ENCODE assay signal across 13 mouse cellular contexts in genomic region chr13:55836142-55836625, GRCm38 (mm10). TPM values are rescaled to one million over a fixed set of nuclear protein-coding genes. Genes with fewer than 3 reads are reported as not detected.
A peak's percentile ranks its signal among the peaks of the same experiment; 100 is the strongest.
DNase-seq lines count a peak whose midpoint lies in the region; ATAC-seq lines count a peak whose summit lies in the region.
"Had no signal": no experiment of that assay in that cellular context is flagged by ENCODE, and none has a peak within 500 bp of the region (broad histone marks: within the 10 kb centered on the region; RNA-seq: fewer than 3 reads in every experiment).

Gene Pitx1 (minus strand): TSS chr13:55836192.

- H3K27ac ChIP-seq in heart, embryonic 15.5 days, result no peak within 1 kb of the TSS
- H3K27ac ChIP-seq in limb, embryonic 11.5 days (replicated peaks; ENCODE audit: low read depth, low read length), result peak within 1 kb of the TSS; percentile 93
- H3K27ac ChIP-seq: liver, embryonic 12.5 days had no signal

- H3K9me3 ChIP-seq in heart, embryonic 15.5 days (replicated peaks), result no peaks in the 10 kb centered on the region; the same call in 1 of the 2 replicates
- no peaks in the 10 kb centered on the region for H3K9me3 ChIP-seq in limb, embryonic 11.5 days (ENCODE audit: control insufficient read depth, low read length)
- H3K9me3 ChIP-seq: liver, embryonic 12.5 days had no signal

- H3K27me3 ChIP-seq in heart, embryonic 15.5 days, result peaks cover 100% of the 10 kb centered on the region
- H3K27me3 ChIP-seq in limb, embryonic 11.5 days (ENCODE audit: control insufficient read depth, insufficient read depth, low read length), result peaks cover 63% of the 10 kb centered on the region

- peak within 1 kb of the TSS; percentile 16 for H3K4me3 ChIP-seq in heart, embryonic 15.5 days
- H3K4me3 ChIP-seq in limb, embryonic 11.5 days (ENCODE audit: low read depth, low read length), result peak within 1 kb of the TSS; percentile 70
- H3K4me3 ChIP-seq: liver, embryonic 12.5 days had no signal

- peaks cover 14% of the 10 kb centered on the region for H3K4me1 ChIP-seq in heart, embryonic 15.5 days (replicated peaks)
- H3K4me1 ChIP-seq in limb, embryonic 11.5 days (ENCODE audit: control insufficient read depth, insufficient read depth, low read length), result peaks cover 17% of the 10 kb centered on the region

- no peaks in the 10 kb centered on the region for H3K36me3 ChIP-seq in heart, embryonic 15.5 days
- no peaks in the 10 kb centered on the region for H3K36me3 ChIP-seq in limb, embryonic 11.5 days (ENCODE audit: control insufficient read depth, insufficient read depth, low read length)
- H3K36me3 ChIP-seq: liver, embryonic 12.5 days had no signal

- WGBS in heart, embryonic 15.5 days, result 2% methylated on average over 35 of the region's 36 CpGs
- under 1% methylated on average over 33 of the region's 36 CpGs for WGBS in limb, embryonic 11.5 days

- no peak for ATAC-seq in heart, embryonic 15.5 days (replicated peaks; ENCODE audit: insufficient number of reproducible peaks, insufficient read depth, low FRiP score, low read depth)
- ATAC-seq in limb, embryonic 11.5 days (ENCODE audit: insufficient number of reproducible peaks, low FRiP score, low TSS enrichment, low read depth), result 0 out of 2 replicates have a peak, but pooled peaks have one; percentile 17
- ATAC-seq in megakaryocyte progenitor cell, adult 5-6 weeks (replicated peaks; ENCODE audit: poor library complexity), result no peak
- ATAC-seq: liver, embryonic 12.5 days had no signal

- no peak for DNase-seq in heart, adult 8-10 months (ENCODE audit: low spot score)
- DNase-seq in urinary bladder, adult 2 months (ENCODE audit: low spot score), result no peak
- DNase-seq in urinary bladder, adult 18-20 months (ENCODE audit: low spot score in 2 of 2), result no peak
- peak; percentile 63 for DNase-seq in limb, embryonic 11.5 days (ENCODE audit: low spot score)
- DNase-seq in B cell, adult 2 months, result no peak
- no peak for DNase-seq in layer of hippocampus, adult 9-11 months
- DNase-seq: adrenal gland, postnatal 25 days; cerebellum, adult 18-20 months; kidney, postnatal 36 days had no signal

- no peak within 1 kb of the TSS for H3K9ac ChIP-seq in heart, embryonic 15.5 days
- peak within 1 kb of the TSS; percentile 97 for H3K9ac ChIP-seq in limb, embryonic 11.5 days (ENCODE audit: low read length)
- H3K9ac ChIP-seq: liver, embryonic 12.5 days had no signal

- H3K4me2 ChIP-seq in heart, embryonic 15.5 days, result no peak within 1 kb of the TSS
- peak within 1 kb of the TSS; percentile 67 for H3K4me2 ChIP-seq in limb, embryonic 11.5 days (ENCODE audit: low read depth, severe bottlenecking)
- H3K4me2 ChIP-seq: liver, embryonic 12.5 days had no signal

RNA-seq across cellular contexts. Expression of gene Pitx1, which starts in this region (rescaled TPM):
- polyA plus RNA-seq in heart, embryonic 15.5 days (2015; fragmentation: Nextera tagmentation; extraction: Ambion mirVana), result 0.05 and 0.46 TPM in 2 replicates
- not detected for total RNA-seq in heart, adult 8-10 months (2022)
- 64.7 and 83.9 TPM in 2 replicates for polyA plus RNA-seq in urinary bladder, adult 2 months (2012; rRNA removed)
- 155 and 197 TPM in 2 replicates for polyA plus RNA-seq in limb, embryonic 11.5 days (2014; fragmentation: Nextera tagmentation; extraction: Ambion mirVana)
- total RNA-seq in megakaryocyte progenitor cell, adult 5-6 weeks (2015), result not detected in 2 replicates
- total RNA-seq in megakaryocyte progenitor cell, adult 5-6 weeks (2017), result not detected in 2 replicates
- total RNA-seq: adrenal gland, postnatal 25 days; monocyte, adult 5-6 weeks had no signal

Comparison
In these comparisons a context has a peak if more than half of its experiments do, and no peak if none do; other contexts are left out.
1. RNA of gene Pitx1 (polyA plus RNA-seq): 155 to 197 TPM in limb, embryonic 11.5 days and 64.7 to 83.9 TPM in urinary bladder, adult 2 months; 0.05 to 0.46 TPM in heart, embryonic 15.5 days; every median in the first group is over 10 times any median in the second.